Mouse (Mus musculus): Measurements from ENCODE around the gene S100z.

S100z gene

GRCm38 (mm10) chr13:95449730-95450129 lies 28.8 kb downstream of the S100z start:
- DNase-seq (ENCODE audit: low read depth, low spot score) = no peak

- DNase-seq (ENCODE audit: low read depth, low spot score) = no peak
Observed at GRCm38 (mm10) chr13:95444824-95445223, 33.7 kb downstream of the S100z start, which contains the start of gene Crhbp. Gene Crhbp (minus strand): TSS chr13:95444924.

GRCm38 (mm10) chr13:95444291-95444690 lies 34.2 kb downstream of the S100z start:
- no peak for DNase-seq (ENCODE audit: low read depth, low spot score)

- peak; percentile 33 for DNase-seq (ENCODE audit: low read depth, low spot score)
Observed at GRCm38 (mm10) chr13:95443376-95444233, 34.9 kb downstream of the S100z start.

GRCm38 (mm10) chr13:95442901-95443300 lies 35.6 kb downstream of the S100z start:
- no peak for DNase-seq (ENCODE audit: low read depth, low spot score)

- DNase-seq (ENCODE audit: low read depth, low spot score) = no peak
Observed at GRCm38 (mm10) chr13:95439569-95439968, 39.0 kb downstream of the S100z start.

- no peak for DNase-seq (ENCODE audit: low read depth, low spot score)
Observed at GRCm38 (mm10) chr13:95431760-95432159, 46.8 kb downstream of the S100z start.

GRCm38 (mm10) chr13:95427499-95427898 lies 51.0 kb downstream of the S100z start:
- no peak for DNase-seq (ENCODE audit: low read depth, low spot score)
